Mouse (Mus musculus): ENCODE measurements around the gene Wee2.

Gene Wee2

DNA sequence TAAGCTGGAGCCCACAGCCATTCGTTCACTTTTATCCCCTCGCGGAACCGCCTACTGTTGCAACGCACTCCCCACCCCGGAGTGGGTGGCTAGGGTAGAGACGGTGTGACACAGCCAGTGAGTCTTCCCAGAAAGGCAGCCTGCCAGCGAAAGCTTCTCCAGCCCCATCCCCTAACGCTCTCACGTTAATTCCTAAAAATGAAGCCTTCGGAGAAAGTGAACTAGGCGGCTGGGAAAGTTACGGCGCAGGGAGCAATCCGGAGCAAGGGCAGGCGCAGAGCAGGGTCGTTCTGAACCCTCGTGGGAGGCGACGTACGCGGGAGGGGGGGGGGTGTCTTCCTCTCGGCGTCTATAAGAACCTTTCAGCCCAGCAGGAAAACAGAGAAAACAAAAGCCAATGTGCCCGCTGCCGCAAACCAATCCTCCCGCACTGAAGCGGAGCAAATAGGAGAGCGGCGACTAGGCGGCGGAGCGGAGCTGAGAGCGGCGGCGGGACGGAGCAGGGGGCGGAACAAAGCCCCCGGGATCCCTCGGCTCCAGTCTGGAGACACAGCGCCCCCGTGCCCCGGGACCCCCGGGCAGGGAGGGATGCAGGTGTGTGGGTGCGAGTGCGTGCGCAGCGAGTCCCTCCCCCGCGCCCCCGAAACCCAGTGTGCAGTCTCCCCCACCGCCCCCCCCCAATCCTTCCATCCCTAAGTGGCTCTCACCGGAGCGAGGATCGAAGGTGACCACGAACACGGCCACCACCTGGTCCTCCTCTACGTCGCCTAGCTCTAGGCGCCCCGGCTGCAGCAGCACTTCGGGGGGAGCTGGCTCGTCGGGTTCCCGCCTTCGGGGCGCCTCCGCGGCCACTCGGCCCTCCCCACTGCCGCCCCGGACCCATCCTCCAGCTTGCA lies 3.5 kb upstream of the Wee2 start:
- peak; percentile 9 for DNase-seq (ENCODE audit: low spot score)

DNA sequence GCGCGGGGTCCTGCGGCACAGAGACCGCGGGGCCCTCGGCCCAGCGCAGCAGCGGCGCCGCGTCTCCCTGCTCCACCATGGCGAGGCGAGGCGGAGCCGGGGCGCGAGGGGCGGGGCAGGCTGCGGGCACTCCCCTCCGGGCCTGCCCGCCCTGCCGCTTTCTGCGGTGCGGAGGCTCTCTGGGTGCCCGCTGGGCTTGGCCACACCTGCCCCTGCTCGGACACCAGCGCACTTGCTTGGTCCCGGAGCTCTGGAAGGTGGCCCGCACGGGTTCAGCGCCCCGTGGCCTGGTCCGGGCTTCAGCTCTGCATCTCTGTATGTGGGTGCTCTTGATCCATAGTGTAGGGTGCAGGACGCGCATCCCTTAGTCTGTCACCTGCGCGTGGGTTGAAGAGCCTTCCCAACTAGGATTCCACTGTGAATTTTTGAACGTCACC lies 2.8 kb upstream of the Wee2 start, which contains the start of gene E330009J07Rik:
TSS of gene E330009J07Rik (minus strand) at position 89 of the 437 bp plus-strand sequence.
- peak; percentile 83 for DNase-seq (ENCODE audit: low spot score)

DNA sequence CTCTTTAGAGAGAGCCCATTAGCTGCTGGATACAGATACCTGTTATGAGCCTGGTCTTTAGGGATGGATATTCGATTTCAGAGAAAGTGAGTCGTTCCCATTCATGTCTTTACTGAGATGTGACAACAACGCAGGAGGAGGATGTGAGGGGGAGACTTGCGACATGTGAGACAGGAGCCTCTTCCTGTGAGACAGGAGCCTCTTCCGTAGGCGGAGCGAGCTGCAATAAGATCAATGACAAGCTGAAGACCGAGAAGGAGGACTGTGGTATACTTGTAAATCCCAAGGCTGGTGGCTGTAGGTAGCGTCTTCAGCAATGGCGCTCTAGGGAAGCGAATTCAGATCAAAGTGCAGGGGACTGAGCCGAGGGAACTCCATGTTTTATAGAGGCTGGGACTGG lies 843 bp downstream of the Wee2 start:
- no peak for DNase-seq (ENCODE audit: low spot score)

DNA sequence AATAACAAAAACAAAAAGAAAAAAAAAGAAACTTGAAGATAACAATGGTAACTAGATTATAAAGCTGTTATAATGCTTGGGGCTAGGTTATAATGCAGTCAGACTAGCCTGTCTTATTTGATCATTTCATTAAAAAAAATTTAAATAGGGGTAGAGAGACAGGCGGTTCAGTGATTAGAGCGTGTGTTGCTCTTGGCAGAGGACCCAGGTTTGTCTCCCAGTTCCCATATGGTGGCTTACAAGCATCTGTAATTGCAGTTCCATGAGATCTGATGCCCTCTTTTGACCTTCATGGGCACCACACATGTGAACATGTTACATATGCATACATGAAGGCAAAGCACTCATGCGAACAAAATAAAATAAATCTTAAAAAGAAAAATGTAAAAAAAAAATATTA lies 2.4 kb downstream of the Wee2 start:
- no peak for DNase-seq (ENCODE audit: low spot score)

DNA sequence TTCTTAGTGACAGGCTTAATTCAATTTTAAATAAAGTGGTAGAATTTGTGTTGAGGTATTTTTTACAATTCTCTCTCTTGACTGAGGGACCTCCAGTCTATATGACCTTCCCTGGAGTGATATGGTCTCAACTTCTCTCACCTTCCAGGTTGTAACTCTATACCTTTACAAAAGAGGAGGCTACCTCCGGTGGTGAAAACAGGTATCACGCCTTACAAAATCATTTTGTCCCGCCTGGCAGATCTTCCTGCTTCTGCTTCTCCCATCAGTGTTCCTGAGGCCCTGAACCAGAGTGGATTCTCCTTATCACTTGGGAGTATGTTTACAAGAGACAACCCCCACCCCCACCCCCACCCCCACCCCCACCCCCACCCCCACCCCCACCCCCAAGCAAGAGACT lies 2.9 kb downstream of the Wee2 start:
- no peak for DNase-seq (ENCODE audit: low spot score)

DNA sequence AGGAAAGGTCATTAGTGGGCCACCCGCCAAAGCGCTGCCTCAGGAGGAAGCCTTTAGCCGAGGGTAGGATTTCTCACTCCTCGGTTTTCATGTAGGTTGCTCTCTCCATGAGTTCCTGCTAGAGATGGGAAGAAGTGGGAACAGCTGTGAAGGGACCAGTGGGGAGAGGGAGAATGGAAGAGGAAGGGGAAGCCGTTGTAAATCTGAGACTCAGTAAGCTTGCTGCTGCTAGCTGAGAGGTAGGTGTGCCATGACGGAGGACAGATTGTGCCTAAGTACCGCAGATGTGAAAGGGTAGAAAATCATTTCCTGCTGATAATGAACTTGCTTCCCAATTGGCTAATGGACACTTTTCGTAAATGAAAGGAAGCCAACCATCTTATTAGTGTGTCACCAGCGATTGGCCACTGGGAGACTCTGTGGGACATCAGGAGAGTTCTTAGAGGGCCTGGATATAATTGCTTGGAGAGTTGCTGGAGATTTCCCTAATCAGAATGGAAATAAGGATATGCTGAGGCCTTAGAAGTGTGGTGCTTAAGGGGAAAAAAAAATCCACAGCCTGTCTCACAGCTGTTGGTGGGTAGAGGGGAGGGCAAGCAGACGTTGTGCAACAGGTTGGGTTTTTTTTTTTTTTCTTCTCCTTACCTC lies 4.5 kb downstream of the Wee2 start:
- DNase-seq (ENCODE audit: low spot score): no peak

DNA sequence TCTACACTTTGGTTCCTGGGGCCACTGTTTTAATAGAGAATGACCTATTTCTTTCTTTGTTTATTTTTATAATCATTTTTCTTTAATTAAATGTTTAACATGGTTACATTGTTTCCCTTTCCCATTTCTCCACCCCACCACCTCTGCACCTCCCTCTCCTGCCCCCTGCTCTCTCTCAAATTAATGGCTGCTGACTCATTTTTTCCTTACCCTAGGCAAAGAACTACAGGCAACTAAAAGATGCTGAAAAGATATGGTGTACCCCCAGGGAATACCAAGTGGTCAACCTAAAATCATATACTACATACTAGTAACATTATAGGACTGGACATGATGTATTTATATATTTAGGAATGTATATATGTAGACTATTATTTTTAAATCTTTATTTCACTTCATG lies 9.7 kb downstream of the Wee2 start:
- DNase-seq (ENCODE audit: low spot score): no peak

DNA sequence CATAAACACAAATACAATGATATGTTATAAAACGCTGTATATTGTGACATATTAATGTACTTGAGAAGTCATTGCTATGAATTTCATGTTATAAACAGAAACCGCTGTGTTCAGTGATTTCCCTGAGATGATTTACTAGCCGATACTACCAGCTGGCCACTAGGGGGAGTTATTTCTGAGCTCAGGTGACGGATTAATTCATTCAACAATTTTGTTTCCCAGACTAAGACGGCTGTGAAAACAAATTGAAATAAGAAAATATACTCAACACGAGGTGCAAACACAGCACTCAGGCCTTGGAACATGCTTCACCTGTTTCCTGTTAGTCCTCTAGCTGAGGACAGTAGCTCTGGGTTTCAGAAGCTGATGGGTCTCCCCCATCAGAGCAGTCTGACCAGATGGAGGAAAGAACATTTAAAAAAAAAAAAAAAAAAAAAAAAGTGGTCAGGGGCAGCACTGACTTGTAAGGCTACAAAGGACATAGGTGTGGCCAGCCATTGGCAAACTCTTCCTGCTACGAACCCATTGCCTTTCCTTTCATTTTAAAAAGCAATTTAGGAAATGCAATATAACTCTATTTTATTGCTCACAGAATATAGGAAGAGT lies 15.7 kb downstream of the Wee2 start:
- peak; percentile 8 for DNase-seq (ENCODE audit: low spot score)

DNA sequence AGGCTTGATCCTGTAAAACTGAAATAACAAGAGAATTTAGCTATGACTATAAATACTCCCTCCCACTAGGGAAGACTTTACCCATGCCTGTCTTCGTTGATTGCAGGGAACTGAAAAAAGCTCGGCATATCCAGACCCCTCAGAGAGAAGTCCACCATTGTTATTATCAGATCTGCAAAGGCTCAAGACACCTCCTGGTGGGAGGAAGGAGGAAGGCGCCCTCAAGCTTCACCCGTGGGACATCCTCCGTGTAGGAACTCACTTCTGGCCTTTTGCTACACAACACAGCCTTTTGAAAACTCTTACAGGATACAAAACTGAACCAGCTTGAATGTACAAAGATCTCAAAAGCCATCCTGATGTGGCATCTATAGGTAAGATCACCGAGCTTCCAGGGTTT lies 26.8 kb downstream of the Wee2 start:
- DNase-seq (ENCODE audit: low spot score): no peak

DNA sequence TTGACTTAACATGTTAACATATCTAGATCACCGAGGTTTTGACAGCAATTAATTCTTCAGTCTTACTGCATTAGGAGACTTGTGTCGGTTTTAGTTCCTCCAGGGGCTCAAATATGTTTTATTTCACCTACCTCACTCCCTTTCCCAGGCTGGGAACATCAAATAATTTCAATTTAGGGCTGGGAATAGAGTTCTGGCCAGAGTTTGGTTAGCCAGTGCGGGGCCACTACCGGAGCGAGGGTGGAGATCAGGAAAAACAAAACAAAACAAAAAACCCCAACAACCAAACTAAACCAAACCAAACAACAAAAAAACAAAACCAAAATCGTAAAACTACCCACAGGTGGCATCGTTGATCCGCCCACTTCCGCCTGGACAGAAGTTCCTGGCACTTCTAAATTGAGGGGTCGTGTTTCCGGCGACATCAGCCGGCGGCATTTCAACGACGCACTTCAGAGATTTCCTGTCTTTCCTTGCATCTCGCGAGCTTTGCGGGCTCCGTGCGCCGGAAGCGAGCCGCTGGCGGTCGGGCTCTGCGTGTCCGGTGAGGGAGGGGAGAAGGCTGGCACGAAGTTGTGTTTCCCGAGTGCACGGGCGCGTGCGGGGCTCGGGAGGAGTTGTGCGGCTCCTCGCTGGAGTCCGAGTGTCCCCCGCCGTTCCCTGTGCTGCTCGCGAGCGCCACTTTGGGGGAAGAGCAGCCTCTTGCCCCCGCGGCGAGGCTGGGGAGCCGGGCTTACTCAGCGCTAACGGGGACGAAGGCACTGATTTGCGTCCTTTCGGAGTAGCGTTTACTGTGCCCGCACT lies 32.2 kb downstream of the Wee2 start, which contains the start of gene Ssbp1:
TSS of gene Ssbp1 (plus strand) at position 437 of the 804 bp plus-strand sequence.
- DNase-seq (ENCODE audit: low spot score): peak; percentile 94

DNA sequence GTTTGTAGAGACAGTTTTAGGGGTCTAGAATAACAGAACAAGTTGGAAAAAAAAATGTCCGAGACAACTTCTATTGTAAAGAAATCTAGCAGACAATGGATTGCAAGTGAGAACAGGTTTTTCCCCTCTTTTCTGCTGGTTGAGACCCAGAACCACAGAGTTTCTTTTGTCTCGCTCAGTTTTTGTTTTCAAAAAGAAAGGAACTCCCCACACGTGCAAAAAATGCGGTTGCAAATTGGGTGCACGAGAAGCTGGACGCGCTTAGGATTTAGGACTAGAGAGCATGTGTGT lies 32.8 kb downstream of the Wee2 start:
- DNase-seq (ENCODE audit: low spot score): no peak

DNA sequence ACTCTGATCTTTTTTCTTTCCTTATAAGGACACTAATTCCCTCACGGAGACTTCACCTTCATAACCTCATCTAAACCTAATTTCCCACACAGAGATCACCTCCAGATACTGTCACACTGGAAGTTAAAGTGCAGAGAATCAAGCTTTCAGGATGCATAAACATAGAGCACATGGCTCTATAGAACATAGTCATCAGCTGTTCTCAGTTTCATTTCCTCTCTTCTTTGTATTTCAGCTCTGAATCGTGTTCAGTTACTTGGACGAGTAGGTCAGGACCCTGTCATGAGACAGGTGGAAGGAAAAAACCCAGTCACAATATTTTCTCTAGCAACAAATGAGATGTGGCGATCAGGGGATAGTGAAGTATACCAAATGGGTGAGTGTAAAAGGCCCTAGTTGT lies 37.2 kb downstream of the Wee2 start:
- no peak for DNase-seq (ENCODE audit: low spot score)

DNA sequence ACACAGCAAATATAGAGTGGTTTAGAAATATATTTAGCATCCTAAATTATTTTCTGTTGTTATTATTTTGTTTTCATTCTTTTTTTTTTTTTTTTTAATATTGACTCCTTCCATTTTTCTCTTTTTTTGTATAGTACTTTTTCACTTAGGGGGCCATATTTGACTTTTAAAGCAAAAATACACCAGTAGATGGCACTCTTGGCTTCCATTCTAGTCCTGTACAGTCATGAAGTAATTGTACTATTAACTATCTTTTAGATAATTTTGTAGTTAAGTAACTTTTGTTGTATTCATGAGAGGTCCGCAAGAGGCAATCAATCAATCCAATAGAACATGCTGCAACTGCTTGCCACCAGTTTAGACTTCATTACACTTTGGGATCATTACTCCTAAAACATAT lies 40.8 kb downstream of the Wee2 start:
- DNase-seq (ENCODE audit: low spot score): no peak

DNA sequence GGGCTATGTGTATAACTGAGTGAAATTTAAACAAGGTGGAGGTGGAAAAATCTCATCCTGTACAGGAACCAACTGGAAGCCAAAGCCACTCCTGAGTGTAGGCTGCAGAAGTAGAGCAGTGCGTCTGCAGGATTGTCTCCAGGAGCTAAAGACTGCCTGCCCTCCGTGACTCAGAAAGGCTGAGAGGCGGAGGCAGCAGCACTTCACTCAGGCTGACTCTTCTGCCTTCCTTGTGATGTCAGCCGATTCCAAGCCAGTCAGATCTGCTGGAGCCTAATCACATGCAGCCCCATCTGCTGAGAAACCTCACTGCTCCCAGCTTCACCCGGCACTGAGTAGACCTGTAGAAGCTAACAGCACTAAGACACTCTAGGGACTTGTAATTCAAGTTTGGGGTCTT lies 43.4 kb downstream of the Wee2 start:
- no peak for DNase-seq (ENCODE audit: low spot score)

DNA sequence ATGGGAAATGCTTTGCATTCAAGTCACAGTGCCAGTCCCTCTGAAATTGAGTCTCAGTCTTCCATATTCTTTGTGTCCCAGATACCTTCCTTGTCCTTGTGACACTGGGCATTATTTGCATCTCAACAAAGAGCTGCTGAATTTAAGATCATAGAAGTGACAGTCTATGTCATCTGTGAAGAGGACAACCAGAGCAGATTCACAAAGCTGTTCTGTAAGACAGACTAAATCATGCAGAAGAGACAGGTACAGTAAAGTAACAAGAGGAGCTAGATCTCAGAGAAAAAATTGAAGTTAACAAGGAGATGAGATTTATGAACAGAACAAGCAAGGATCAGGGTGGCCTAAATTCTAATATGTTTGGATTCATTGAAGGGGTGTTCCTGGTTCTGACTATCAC lies 52.0 kb downstream of the Wee2 start, which contains the start of gene Tas2r137:
TSS of gene Tas2r137 (plus strand) at position 301 of the 400 bp plus-strand sequence.
- no peak for DNase-seq (ENCODE audit: low spot score)

DNA sequence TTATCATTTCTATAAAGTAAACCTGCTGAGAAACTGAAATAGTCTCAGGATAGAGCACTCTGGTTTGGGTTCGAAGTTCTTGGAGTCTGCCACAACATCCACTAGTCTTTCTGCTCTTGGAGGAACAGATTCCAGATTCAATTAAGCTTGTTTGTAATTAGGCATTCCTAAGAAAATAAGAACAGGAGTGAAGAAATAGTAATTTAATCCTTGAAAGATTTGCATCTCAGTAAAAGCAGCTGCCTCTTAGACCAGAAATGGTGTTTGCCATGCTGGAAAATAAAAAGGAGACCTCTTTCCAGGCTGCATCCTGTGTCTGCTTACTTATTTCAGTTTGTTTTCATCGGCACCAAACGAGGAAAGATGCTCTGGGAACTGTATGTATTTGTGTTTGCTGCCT lies 54.3 kb downstream of the Wee2 start, which contains the start of gene Tas2r108:
TSS of gene Tas2r108 (plus strand) at position 301 of the 400 bp plus-strand sequence.
- no peak for DNase-seq (ENCODE audit: low spot score)

All from lung, postnatal 25 days (tissue).